Mouse (Mus musculus) midbrain, postnatal 0 days (tissue): ENCODE data around the gene Wwox. TPM values are rescaled to one million over a fixed set of nuclear protein-coding genes. Genes with fewer than 3 reads are reported as not detected.
A peak's percentile ranks its signal among the peaks of the same experiment; 100 is the strongest.

Experiments used
- ATAC-seq: fragments of 200-750 bp; cut with Nextera tagmentation; 2 replicates; pipeline ENCODE4 v1.8.0; 2017; ENCODE audit warnings: moderate number of reproducible peaks, mild to moderate bottlenecking, moderate TSS enrichment, moderate library complexity; ENCODE audit not compliant: low FRiP score
- DNase-seq: peaks from one replicate; pipeline ENCODE4 v3.0.0-alpha.2; 2015; ENCODE audit warnings: low spot score
- H3K27ac ChIP-seq: fragments of 300-500 bp; sonication (generic); 2 replicates; pipeline ENCODE4 v1.5.1; 2014; ENCODE audit warnings: low read depth, mild to moderate bottlenecking, low read length, mixed read lengths
- H3K27me3 ChIP-seq: fragments of 300-500 bp; sonication (generic); 2 replicates; pipeline ENCODE4 v1.6.1; 2014; ENCODE audit warnings: low read length, control low read depth, mixed read lengths; ENCODE audit not compliant: insufficient read depth
- H3K36me3 ChIP-seq: fragments of 300-500 bp; sonication (generic); 2 replicates; pipeline ENCODE4 v1.6.1; 2014; ENCODE audit warnings: low read length, control low read depth, mixed read lengths; ENCODE audit not compliant: insufficient read depth
- H3K4me1 ChIP-seq: fragments of 300-500 bp; sonication (generic); 2 replicates; pipeline ENCODE4 v1.6.1; 2014; ENCODE audit warnings: mild to moderate bottlenecking, control low read depth, antibody characterized with exemption, low read length, mixed read lengths; ENCODE audit not compliant: insufficient read depth
- H3K4me2 ChIP-seq: fragments of 300-500 bp; sonication (generic); 2 replicates; pipeline ENCODE4 v1.6.1; 2014; ENCODE audit warnings: low read depth, mild to moderate bottlenecking, low read length, mixed read lengths; ENCODE audit not compliant: poor library complexity, severe bottlenecking
- H3K4me3 ChIP-seq: fragments of 300-500 bp; sonication (generic); 2 replicates; pipeline ENCODE4 v1.5.1; 2014; ENCODE audit warnings: low read depth, mild to moderate bottlenecking, low read length, moderate library complexity
- H3K9ac ChIP-seq: fragments of 300-500 bp; sonication (generic); replicated peaks from 2 replicates; pipeline ENCODE4 v1.6.1; 2014; ENCODE audit warnings: mild to moderate bottlenecking, low read length, moderate library complexity, mixed read lengths; ENCODE audit not compliant: poor library complexity, severe bottlenecking
- H3K9me3 ChIP-seq: fragments of 300-500 bp; sonication (generic); 2 replicates; pipeline ENCODE4 v1.6.1; 2016; ENCODE audit warnings: low read length, control low read depth
- CTCF ChIP-seq: IDR thresholded peaks from 2 replicates; pipeline ENCODE4 v1.5.1; 2016; ENCODE audit warnings: antibody characterized with exemption, mild to moderate bottlenecking
- WGBS: fragments of 180-500 bp; shearing (Covaris S2); extraction: QIAGEN DNeasy Blood & Tissue Kit; methylation state at CpG from one replicate; pipeline ENCODE4 v1.1.7; 2014; 5-methylcytosine and 5-hydroxymethylcytosine counted together
- polyA plus RNA-seq: library from polyadenylated mRNA; unstranded; fragments of >200 nt; fragmentation: Nextera tagmentation; extraction: Ambion mirVana; gene quantifications from 2 replicates; pipeline ENCODE4 v1.2.1, GENCODE M21; 2015
- total RNA-seq: library from RNA; depleted of rRNA; stranded (reverse); fragments of >200 nt; gene quantifications from 2 replicates; pipeline ENCODE4 v1.2.3, GENCODE M21; 2014

Wwox gene
- total and polyA plus RNA-seq, 2 experiments from 2014 or later: 15.4 to 17.2 TPM

DNA sequence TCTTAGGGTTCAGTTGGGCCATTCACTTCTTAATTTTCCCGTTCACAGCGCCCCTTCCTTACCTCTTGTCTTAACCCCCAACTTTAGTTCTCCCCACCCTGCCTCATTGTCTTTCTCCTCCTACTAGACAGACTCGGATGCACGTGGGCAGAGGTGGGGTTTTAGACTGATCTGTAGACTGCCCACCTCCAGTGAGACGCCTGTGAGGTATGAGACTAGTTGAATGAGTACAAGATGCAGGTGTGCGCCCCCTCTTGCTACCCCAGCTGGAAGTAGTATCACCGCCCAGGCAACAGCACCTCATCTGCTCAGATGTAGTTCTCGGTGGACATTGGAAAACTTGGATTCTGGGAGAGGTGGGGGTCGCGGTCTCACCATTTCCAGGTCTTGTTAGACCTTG, 437.8 kb downstream of the Wwox start:
- H3K36me3 ChIP-seq: no peaks in the 10 kb centered on the region
- DNase-seq (no peak), ATAC-seq (no peak)
- TF ChIP-seq CTCF: no peak
- 80% methylated on average over 10 of the region's 10 CpGs for WGBS
- no peak overlapping the region for H3K9ac ChIP-seq
- H3K4me1 ChIP-seq: 0 out of 2 replicates have a peak, but pooled peaks cover 4% of the 10 kb centered on the region
- no peak overlapping the region for H3K4me2 ChIP-seq
- no peak overlapping the region for H3K4me3 ChIP-seq
- no peaks in the 10 kb centered on the region for H3K9me3 ChIP-seq
- no peak overlapping the region for H3K27ac ChIP-seq
- no peaks in the 10 kb centered on the region for H3K27me3 ChIP-seq

DNA sequence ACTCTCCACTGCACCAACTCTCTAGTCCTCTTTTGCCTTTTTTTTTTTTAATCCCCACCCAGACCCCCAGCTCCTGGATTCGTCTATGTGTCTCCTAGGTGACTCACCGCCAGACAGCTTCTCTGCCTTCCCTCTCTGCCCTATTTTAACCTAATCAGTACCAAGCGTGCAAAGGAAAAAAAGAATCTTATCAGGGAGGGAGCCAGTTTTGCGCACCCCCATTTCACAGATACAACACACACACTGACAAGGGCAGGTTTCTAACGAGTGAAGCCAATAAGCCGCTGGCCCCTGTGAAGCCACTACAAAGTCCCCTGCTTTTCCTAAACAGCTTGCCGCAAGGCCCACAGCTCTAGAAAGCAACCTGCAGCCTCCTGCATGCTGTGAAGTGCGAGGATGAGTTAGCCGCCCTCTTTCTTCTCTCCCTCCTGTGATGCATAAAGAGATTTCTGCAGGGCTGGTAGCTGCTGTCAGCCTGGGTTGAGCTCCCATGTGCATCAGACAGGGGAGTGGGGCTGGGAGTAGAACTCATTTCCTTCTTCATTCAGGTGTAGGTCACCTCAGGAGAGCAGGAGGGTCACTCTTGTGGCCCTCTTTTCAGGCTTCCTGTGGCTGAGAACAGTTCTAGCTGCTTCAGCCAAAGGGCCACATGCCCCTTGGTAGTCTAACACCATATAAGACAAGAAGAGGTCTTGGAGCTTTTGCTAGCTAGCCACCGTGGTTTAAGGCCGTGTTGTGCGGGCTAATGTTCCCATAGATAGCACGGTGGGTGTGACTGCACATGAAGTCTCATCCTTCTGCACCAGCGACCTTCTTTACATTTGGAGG, 439.2 kb downstream of the Wwox start:
- Histone ChIP-seq H3K9me3 (no peaks in the 10 kb centered on the region), H3K27ac (no peak overlapping the region), H3K4me2 (no peak overlapping the region), H3K27me3 (no peaks in the 10 kb centered on the region), H3K4me1 (0 out of 2 replicates have a peak, but pooled peaks cover 4% of the 10 kb centered on the region), H3K4me3 (no peak overlapping the region), H3K36me3 (no peaks in the 10 kb centered on the region), H3K9ac (no peak overlapping the region)
- no peak for TF ChIP-seq CTCF
- ATAC-seq (no peak), DNase-seq (no peak)
- 64% methylated on average over 14 of the region's 14 CpGs for WGBS

DNA sequence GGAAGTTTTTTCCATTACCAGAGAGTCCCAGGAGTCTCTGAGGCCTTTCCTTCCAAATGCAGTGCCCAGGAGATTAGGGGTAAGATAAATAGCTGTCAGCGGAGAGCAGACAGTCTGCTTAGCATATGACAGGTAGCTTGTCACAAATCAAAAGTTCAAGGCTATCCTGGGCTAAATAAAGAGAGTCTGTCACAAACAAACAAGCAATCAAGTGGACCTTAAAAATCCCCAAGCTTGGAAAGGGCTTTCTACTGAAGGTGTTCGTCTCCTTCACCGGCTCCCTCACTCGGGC, 439.8 kb downstream of the Wwox start:
- ATAC-seq: no peak
- 84% methylated on average over 4 of the region's 4 CpGs for WGBS
- H3K27ac ChIP-seq: no peak overlapping the region

DNA sequence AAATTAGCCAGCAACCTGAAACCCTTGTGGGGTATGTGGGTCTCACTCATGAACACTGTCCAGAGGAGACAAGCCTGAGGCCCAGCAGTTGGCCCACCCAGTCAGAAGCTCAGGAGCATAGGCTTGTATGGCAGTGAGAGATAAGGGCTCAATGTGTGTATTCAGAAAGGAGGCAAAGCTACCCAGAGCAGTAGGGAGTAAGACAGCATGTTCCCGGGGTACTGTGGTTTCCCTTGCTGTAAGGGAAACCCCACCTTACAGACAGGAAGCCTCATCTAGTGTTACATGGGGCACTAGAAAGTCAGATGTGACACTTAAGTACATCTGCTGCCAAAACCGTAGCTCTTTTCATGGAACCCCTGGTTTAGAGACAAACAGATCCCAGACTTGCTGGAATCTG, 440.2 kb downstream of the Wwox start:
- Histone ChIP-seq H3K27me3 (no peaks in the 10 kb centered on the region), H3K4me3 (no peak overlapping the region), H3K4me2 (no peak overlapping the region), H3K9me3 (no peaks in the 10 kb centered on the region), H3K36me3 (no peaks in the 10 kb centered on the region), H3K9ac (no peak overlapping the region), H3K4me1 (0 out of 2 replicates have a peak, but pooled peaks cover 4% of the 10 kb centered on the region), H3K27ac (no peak overlapping the region)
- no peak for ATAC-seq
- TF ChIP-seq CTCF: no peak
- WGBS: 82% methylated on average over 2 of the region's 2 CpGs
- no peak for DNase-seq

More for the DNA sequence above, 439.8 kb downstream of the Wwox start:
- no peaks in the 10 kb centered on the region for H3K9me3 ChIP-seq
- H3K9ac ChIP-seq: no peak overlapping the region
- no peak overlapping the region for H3K4me3 ChIP-seq
- 0 out of 2 replicates have a peak, but pooled peaks cover 4% of the 10 kb centered on the region for H3K4me1 ChIP-seq
- no peak for DNase-seq
- no peaks in the 10 kb centered on the region for H3K36me3 ChIP-seq
- TF ChIP-seq CTCF: no peak
- no peaks in the 10 kb centered on the region for H3K27me3 ChIP-seq
- no peak overlapping the region for H3K4me2 ChIP-seq

DNA sequence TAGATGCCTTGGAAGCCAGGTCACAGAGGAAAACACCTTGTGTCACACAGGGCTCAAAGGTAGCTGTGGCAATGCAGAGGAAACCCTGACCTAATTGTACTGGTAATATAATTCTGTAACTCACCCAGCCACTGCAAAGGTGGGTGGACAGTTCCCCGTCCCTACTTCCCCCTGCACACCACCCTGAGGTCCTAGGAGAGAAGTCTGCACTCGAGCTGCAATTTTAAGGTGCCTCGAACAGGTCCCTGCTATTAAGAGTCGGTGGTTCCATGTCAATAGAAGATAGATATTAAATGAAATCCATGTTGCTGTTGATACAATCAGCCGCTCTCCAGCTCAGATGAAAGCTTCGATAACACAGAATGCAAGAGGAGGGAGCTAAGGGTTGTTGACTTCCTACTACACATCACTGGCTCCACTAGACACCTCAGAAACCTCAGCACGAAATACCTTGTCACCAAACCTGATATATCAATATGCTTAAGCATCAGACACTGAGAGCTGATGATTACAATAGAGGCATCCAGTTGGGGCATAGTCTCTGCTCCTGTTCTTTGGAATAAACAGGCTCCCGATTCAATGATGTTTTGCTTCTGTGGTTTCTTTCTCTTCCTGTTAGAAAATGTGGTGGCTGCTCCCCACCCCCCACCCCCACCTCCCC, 441.1 kb downstream of the Wwox start:
- Histone ChIP-seq H3K4me3 (no peak overlapping the region), H3K27me3 (no peaks in the 10 kb centered on the region), H3K9ac (no peak overlapping the region), H3K4me2 (no peak overlapping the region), H3K4me1 (peaks cover 4% of the 10 kb centered on the region; the same call in 1 of the 2 replicates), H3K9me3 (no peaks in the 10 kb centered on the region), H3K27ac (no peak overlapping the region), H3K36me3 (no peaks in the 10 kb centered on the region)
- ATAC-seq: no peak
- no peak for TF ChIP-seq CTCF
- WGBS: 79% methylated on average over 8 of the region's 8 CpGs
- no peak for DNase-seq

DNA sequence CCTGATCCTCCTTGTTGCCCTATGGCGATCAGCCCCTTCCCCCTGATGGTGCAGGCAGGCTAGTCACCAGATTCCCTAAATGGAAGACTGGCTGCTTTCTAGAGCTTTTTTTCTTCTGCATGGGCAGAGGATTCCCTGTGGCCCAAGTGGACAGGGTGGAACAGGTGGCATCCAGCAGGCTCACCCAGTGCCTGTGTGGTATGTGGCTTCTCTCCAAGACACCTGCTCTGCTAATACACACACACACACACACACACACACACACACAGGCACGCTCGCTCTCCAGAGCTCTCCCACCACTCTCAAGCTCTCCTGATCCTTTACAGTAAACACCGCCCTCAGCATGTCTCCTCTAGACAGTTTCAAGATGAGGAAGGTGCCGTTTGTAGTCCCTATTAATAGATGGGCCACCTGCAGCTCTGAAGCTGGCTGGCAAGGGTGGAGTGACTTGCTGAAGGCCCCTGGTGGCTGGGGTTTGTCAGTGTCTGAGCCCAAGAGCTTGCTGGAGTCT, 442.5 kb downstream of the Wwox start:
- H3K4me1 ChIP-seq: peaks cover 4% of the 10 kb centered on the region; the same call in 1 of the 2 replicates
- ATAC-seq: no peak
- H3K36me3 ChIP-seq: no peaks in the 10 kb centered on the region
- TF ChIP-seq CTCF: peak; percentile 25
- no peak overlapping the region for H3K27ac ChIP-seq
- no peak for DNase-seq
- 69% methylated on average over 5 of the region's 5 CpGs for WGBS
- H3K4me3 ChIP-seq: no peak overlapping the region
- H3K4me2 ChIP-seq: no peak overlapping the region
- H3K9ac ChIP-seq: no peak overlapping the region
- H3K27me3 ChIP-seq: no peaks in the 10 kb centered on the region
- no peaks in the 10 kb centered on the region for H3K9me3 ChIP-seq
